Mouse (Mus musculus) ES-E14 (cell line): Measurements from ENCODE around the gene Tnfaip8l2. TPM values are rescaled to one million over a fixed set of nuclear protein-coding genes. Genes with fewer than 3 reads are reported as not detected.

Experiments used
- DNase-seq: peaks from one replicate; pipeline ENCODE4 v3.0.0-alpha.2; 2013; ENCODE audit warnings: low read depth, low spot score
- H3K27ac ChIP-seq: 2 replicates; pipeline ENCODE4 v1.5.1; 2012; ENCODE audit warnings: low read depth, mild to moderate bottlenecking, low read length, moderate library complexity, mixed read lengths; ENCODE audit not compliant: poor library complexity, insufficient read depth, severe bottlenecking
- H3K36me3 ChIP-seq: 2 replicates; pipeline ENCODE4 v1.6.1; 2012; ENCODE audit warnings: mild to moderate bottlenecking, low read length, moderate library complexity, mixed read lengths; ENCODE audit not compliant: control insufficient read depth, poor library complexity, insufficient read depth, severe bottlenecking
- H3K4me1 ChIP-seq, 2 experiments: fragments of 150-350 bp in 1 of 2; sonication (generic) in 1 of 2; 2 replicates each; pipeline ENCODE4 v1.6.1; 2012; ENCODE audit warnings: low read length in 2 of 2, mild to moderate bottlenecking in 1 of 2, mixed read lengths in 1 of 2; ENCODE audit not compliant: control insufficient read depth in 2 of 2, insufficient read depth in 2 of 2, poor library complexity in 1 of 2
- H3K4me3 ChIP-seq, 2 experiments: fragments of 150-350 bp in 1 of 2; sonication (generic) in 1 of 2; 2 replicates each; pipeline ENCODE4 v1.5.1; 2012; ENCODE audit warnings: low read length in 2 of 2, low read depth in 1 of 2, mild to moderate bottlenecking in 1 of 2, mixed read lengths in 1 of 2; ENCODE audit not compliant: insufficient read depth in 1 of 2, poor library complexity in 1 of 2, severe bottlenecking in 1 of 2
- H3K9ac ChIP-seq: 2 replicates; pipeline ENCODE4 v1.6.1; 2012; ENCODE audit warnings: low read depth, mild to moderate bottlenecking, low read length, mixed read lengths; ENCODE audit not compliant: poor library complexity, insufficient read depth, severe bottlenecking
- H3K9me3 ChIP-seq: fragments of 150-350 bp; sonication (generic); 2 replicates; pipeline ENCODE4 v1.6.1; 2012; ENCODE audit warnings: low read depth, mild to moderate bottlenecking, low read length; ENCODE audit not compliant: control insufficient read depth, insufficient read depth
- CHD2 ChIP-seq: IDR thresholded peaks from 2 replicates; pipeline ENCODE4 v1.6.1; 2014; ENCODE audit warnings: mild to moderate bottlenecking, low read depth, low read length, inconsistent platforms
- HCFC1 ChIP-seq: IDR thresholded peaks from 2 replicates; pipeline ENCODE4 v1.6.1; 2012; ENCODE audit warnings: low read length, inconsistent platforms, borderline replicate concordance; ENCODE audit not compliant: insufficient read depth
- MAFK ChIP-seq: IDR thresholded peaks from 2 replicates; pipeline ENCODE4 v1.6.1; 2014; ENCODE audit warnings: mild to moderate bottlenecking, low read depth, low read length, inconsistent platforms; ENCODE audit not compliant: insufficient read depth
- ZC3H11A ChIP-seq: IDR thresholded peaks from 2 replicates; pipeline ENCODE4 v1.6.1; 2012; ENCODE audit warnings: low read depth, mild to moderate bottlenecking, inconsistent platforms, low read length, borderline replicate concordance
- ZNF384 ChIP-seq: IDR thresholded peaks from 2 replicates; pipeline ENCODE4 v1.6.1; 2012; ENCODE audit warnings: low read depth, low read length, inconsistent platforms
- in situ Hi-C, 2 experiments: fragments of 600-800 bp; cut with MboI; formaldehyde crosslinking; loops; one replicate each; pipeline ENCODE4 v1.15.1; 2025; ENCODE audit warnings: low sequenced_read_pairs in 2 of 2, inconsistent platforms in 1 of 2; ENCODE audit not compliant: unreplicated experiment in 2 of 2
- total RNA-seq: library from RNA; depleted of rRNA; stranded (reverse); fragments of 300-350 nt; gene quantifications from 2 replicates; pipeline ENCODE4 v1.2.3, GENCODE M21; 2012; rRNA removed

Tnfaip8l2 gene
- total RNA-seq, 1 experiment, result 1.0 TPM

GRCm38 (mm10) chr3:95106338-95107117 is 35.6 kb downstream of the Tnfaip8l2 start, which contains the start of gene Pip5k1a:
Gene Pip5k1a, minus strand, starts transcription at chr3:95106930.
- peak; percentile 96 for DNase-seq
- peak within 1 kb of the TSS; percentile 89 for H3K9ac ChIP-seq
- no peaks in the 10 kb centered on the region for H3K9me3 ChIP-seq
- H3K27ac ChIP-seq, result peak within 1 kb of the TSS; percentile 59
- peaks cover 0 to 1% of the 10 kb centered on the region in 2 experiments; a peak in 1 of 4 replicates for H3K4me1 ChIP-seq
- TF ChIP-seq HCFC1, result peak; percentile 65; the same call in 1 of the 2 replicates
- no peak for TF ChIP-seq CHD2
- TF ChIP-seq MAFK, result no peak
- H3K4me3 ChIP-seq, result peak within 1 kb of the TSS; percentile 85 to 89
- in situ Hi-C loops, result no loop called here
- peaks cover 5% of the 10 kb centered on the region; the same call in 1 of the 2 replicates for H3K36me3 ChIP-seq

DNA sequence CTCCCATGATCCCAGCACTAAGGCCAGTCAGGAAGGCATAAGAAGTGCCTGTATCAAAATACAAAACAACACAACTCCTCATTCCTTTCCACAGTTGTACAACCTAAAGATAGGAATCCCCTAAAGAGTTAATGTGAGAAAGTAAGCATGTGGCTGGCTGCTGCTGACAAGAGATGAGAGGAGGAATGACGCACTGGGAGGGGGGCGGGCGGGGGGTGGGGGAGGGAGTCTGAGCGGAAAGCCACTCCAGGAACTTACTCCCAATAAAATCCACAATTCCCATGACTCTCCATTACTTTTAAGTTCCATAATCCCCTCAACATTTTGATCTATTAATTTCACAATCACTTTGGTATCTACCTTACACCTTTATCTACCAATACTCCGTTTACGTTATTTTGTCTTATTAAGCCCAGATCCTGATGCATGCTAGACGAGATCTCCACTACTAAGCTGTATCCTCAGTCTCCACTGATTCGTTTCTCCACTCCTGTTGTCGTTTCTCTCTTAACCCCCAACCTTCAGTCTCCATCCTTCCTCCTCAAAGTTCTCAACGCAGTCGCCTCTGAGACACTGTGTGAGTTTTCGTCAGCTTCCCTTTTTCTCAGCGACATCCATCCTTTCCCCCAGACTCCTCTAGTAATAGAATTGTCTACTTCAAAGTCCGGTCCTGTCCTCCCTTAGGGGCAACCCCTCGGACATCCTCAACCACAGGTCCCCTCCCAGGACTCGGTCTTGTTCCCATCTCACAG is 36.4 kb downstream of the Tnfaip8l2 start:
- peak overlapping the region; percentile 89 for H3K9ac ChIP-seq
- TF ChIP-seq ZC3H11A, result no peak
- TF ChIP-seq MAFK, result no peak
- no peak for TF ChIP-seq ZNF384
- TF ChIP-seq CHD2, result no peak
- TF ChIP-seq HCFC1, result no peak
- no peaks in the 10 kb centered on the region for H3K9me3 ChIP-seq
- in situ Hi-C loops, result no loop called here
- no peak for DNase-seq
- H3K36me3 ChIP-seq, result peaks cover 5% of the 10 kb centered on the region; the same call in 1 of the 2 replicates
- H3K4me3 ChIP-seq, result peak overlapping the region; percentile 85 to 89
- peaks cover 0 to 1% of the 10 kb centered on the region in 2 experiments; a peak in 1 of 4 replicates for H3K4me1 ChIP-seq
- peak overlapping the region; percentile 59 for H3K27ac ChIP-seq

GRCm38 (mm10) chr3:95105121-95105520 is 37.0 kb downstream of the Tnfaip8l2 start:
- H3K9me3 ChIP-seq, result no peaks in the 10 kb centered on the region
- peak overlapping the region; percentile 85 to 89 for H3K4me3 ChIP-seq
- H3K9ac ChIP-seq, result peak overlapping the region; percentile 67; the same call in 1 of the 2 replicates
- DNase-seq, result no peak
- H3K27ac ChIP-seq, result no peak overlapping the region
- H3K4me1 ChIP-seq, result peaks cover 0 to 1% of the 10 kb centered on the region in 2 experiments; a peak in 1 of 4 replicates
- TF ChIP-seq MAFK (no peak), ZC3H11A (no peak), ZNF384 (no peak), HCFC1 (no peak)
- H3K36me3 ChIP-seq, result peaks cover 5% of the 10 kb centered on the region; the same call in 1 of the 2 replicates
- in situ Hi-C loops, result no loop called here

- H3K4me1 ChIP-seq, result peaks cover 0 to 1% of the 10 kb centered on the region in 2 experiments; a peak in 1 of 4 replicates
- no peak overlapping the region for H3K9ac ChIP-seq
- H3K36me3 ChIP-seq, result peaks cover 5% of the 10 kb centered on the region
- no peak for DNase-seq
- H3K4me3 ChIP-seq, result no peak overlapping the region
- no peak overlapping the region for H3K27ac ChIP-seq
- in situ Hi-C loops, result no loop called here
- no peaks in the 10 kb centered on the region for H3K9me3 ChIP-seq
- TF ChIP-seq ZNF384 (no peak), HCFC1 (no peak), CHD2 (no peak), MAFK (no peak), ZC3H11A (no peak)
Measured at GRCm38 (mm10) chr3:95100854-95101253, 41.3 kb downstream of the Tnfaip8l2 start.

Other genes starting within 250 kb of the Tnfaip8l2 start
- gene Selenbp1, start 209.3 kb downstream of the Tnfaip8l2 start, total RNA-seq, result 1.5 and 2.7 TPM in 2 replicates
- gene Rfx5, start 188.3 kb downstream of the Tnfaip8l2 start, total RNA-seq, result 6.1 and 9.0 TPM in 2 replicates
- gene Pi4kb, start 167.6 kb downstream of the Tnfaip8l2 start, total RNA-seq, result 29.7 and 34.4 TPM in 2 replicates
- 19.8 and 20.6 TPM in 2 replicates for gene Zfp687, start 126.9 kb downstream of the Tnfaip8l2 start, total RNA-seq
- gene Psmd4, start 99.7 kb downstream of the Tnfaip8l2 start, total RNA-seq, result 258 and 291 TPM in 2 replicates
- gene Pip5k1a, start 35.4 kb downstream of the Tnfaip8l2 start, total RNA-seq, result 23.2 and 30.7 TPM in 2 replicates
- gene Vps72, start 31.3 kb downstream of the Tnfaip8l2 start, total RNA-seq, result 34.4 and 35.7 TPM in 2 replicates
- gene Tmod4, start 17.9 kb downstream of the Tnfaip8l2 start, total RNA-seq, result 0.36 TPM in 1 of 2 replicates, not detected in the other
- 38.1 and 39.2 TPM in 2 replicates for gene Scnm1, start 8.3 kb downstream of the Tnfaip8l2 start, total RNA-seq
- 4.4 and 5.1 TPM in 2 replicates for gene Lysmd1, start 8.3 kb downstream of the Tnfaip8l2 start, total RNA-seq
- gene Sema6c, start 18.1 kb upstream of the Tnfaip8l2 start, total RNA-seq, result 15.3 and 34.7 TPM in 2 replicates
- gene Gabpb2, start 75.6 kb upstream of the Tnfaip8l2 start, total RNA-seq, result 28.7 and 30.7 TPM in 2 replicates
- gene Cdc42se1, start 86.4 kb upstream of the Tnfaip8l2 start, total RNA-seq, result 43.2 and 51.4 TPM in 2 replicates
- 5.3 and 10.1 TPM in 2 replicates for gene Mllt11, start 89.8 kb upstream of the Tnfaip8l2 start, total RNA-seq
- 2.0 and 3.0 TPM in 2 replicates for gene Gm128, start 99.2 kb upstream of the Tnfaip8l2 start, total RNA-seq
- gene Bnipl, start 108.8 kb upstream of the Tnfaip8l2 start, total RNA-seq, result 6.7 and 16.0 TPM in 2 replicates
- gene Mindy1, start 139.0 kb upstream of the Tnfaip8l2 start, total RNA-seq, result 48.8 and 54.5 TPM in 2 replicates
- 26.4 and 29.5 TPM in 2 replicates for gene Prune1, start 139.7 kb upstream of the Tnfaip8l2 start, total RNA-seq
- 0.58 and 1.1 TPM in 2 replicates for gene Anxa9, start 164.8 kb upstream of the Tnfaip8l2 start, total RNA-seq
- gene Cers2, start 172.4 kb upstream of the Tnfaip8l2 start, total RNA-seq, result 87.6 and 101 TPM in 2 replicates
- gene Setdb1, start 214.8 kb upstream of the Tnfaip8l2 start, total RNA-seq, result 54.7 and 59.1 TPM in 2 replicates